Mouse (Mus musculus): ENCODE data around the gene Hist1h3f. TPM values are rescaled to one million over a fixed set of nuclear protein-coding genes. Genes with fewer than 3 reads are reported as not detected.
A peak's percentile ranks its signal among the peaks of the same experiment; 100 is the strongest.
"Not testable (repeated sequence)": the region's sequence is repeated elsewhere in the genome, so short reads cannot be mapped to it uniquely, and the experiment has no call there.

The Hist1h3f gene
- total and polyA plus RNA-seq, 2 experiments, result 0.29 to 11.1 TPM

DNA sequence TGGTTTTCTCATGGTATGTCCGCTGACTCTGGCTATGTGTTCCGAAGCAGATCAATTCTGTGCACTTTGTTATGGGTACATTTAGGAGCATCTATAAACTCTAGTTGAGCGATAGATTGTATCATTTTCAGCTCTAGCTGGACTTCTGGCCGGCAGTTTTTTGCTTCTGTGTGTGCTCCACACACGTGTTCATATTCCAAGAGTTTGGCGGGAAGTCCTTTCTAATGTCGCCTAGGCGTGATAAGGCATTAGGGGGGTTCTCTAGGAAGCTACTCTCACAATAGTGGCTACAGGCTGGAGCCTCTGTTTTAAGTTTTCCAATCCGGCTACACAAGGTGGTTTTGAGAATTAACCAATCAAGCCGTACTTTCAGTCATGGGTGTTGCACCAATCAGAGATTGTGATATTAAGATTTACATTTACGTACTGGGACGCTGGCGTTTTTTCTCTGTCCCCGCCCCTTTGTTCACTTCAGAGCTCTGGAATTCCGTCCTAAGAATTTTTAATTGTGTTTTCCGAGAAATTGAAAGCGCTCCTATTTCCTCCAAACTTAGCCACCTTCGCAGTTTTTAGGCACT, 12.1 kb downstream of the Hist1h3f start:
- Histone ChIP-seq H3K27me3 (ENCODE audit: control insufficient read depth, insufficient read depth, low read length) (no peaks in the 10 kb centered on the region), H3K9ac (ENCODE audit: low read depth, low read length) (peak overlapping the region; percentile 43), H3K36me3 (ENCODE audit: control insufficient read depth, insufficient read depth, low read length) (no peaks in the 10 kb centered on the region), H3K27ac (replicated peaks; ENCODE audit: insufficient read depth, low read depth, low read length) (peak overlapping the region; percentile 24), H3K4me3 (ENCODE audit: insufficient read depth, low read depth, low read length) (peak overlapping the region; percentile 66), H3K4me1 (ENCODE audit: control insufficient read depth, insufficient read depth, low read length) (0 out of 2 replicates have a peak, but pooled peaks cover 2% of the 10 kb centered on the region), H3K79me2 (ENCODE audit: control insufficient read depth, insufficient read depth, low read length) (no peaks in the 10 kb centered on the region)
- DNase-seq (ENCODE audit: extremely low read depth, low read depth, low spot score), result peak; percentile 91
- no peak for TF ChIP-seq CTCF (IDR thresholded peaks at IDR 0.05; ENCODE audit: low read depth, low read length)
- no peak for TF ChIP-seq POLR2A (IDR thresholded peaks at IDR 0.05; ENCODE audit: extremely low read depth, insufficient read depth, low read length)
- under 1% methylated on average over 18 of the region's 18 CpGs for WGBS

DNA sequence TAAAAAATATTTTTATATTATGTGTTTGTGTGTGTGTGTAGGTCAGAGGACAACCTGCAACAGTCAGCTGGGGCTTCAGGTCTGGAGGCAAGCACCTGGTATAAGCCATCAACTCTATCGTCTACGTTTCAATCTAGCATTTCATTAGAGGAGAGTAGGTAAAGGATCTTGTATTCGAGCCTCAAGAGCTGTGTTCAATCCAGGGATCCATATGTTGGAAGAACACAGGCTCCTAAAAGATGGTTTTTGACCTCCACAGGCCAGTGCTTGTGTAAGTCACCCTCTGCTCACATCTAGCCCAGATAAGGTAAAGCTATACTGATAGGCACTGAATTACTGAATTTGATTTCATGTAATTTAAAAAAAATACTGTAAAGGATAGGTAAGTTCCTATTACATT, 13.1 kb downstream of the Hist1h3f start:
- WGBS, result 44% methylated on average over 3 of the region's 3 CpGs
- Histone ChIP-seq H3K4me1 (ENCODE audit: control insufficient read depth, insufficient read depth, low read length) (0 out of 2 replicates have a peak, but pooled peaks cover 2% of the 10 kb centered on the region), H3K79me2 (ENCODE audit: control insufficient read depth, insufficient read depth, low read length) (no peaks in the 10 kb centered on the region), H3K27ac (replicated peaks; ENCODE audit: insufficient read depth, low read depth, low read length) (no peak overlapping the region), H3K36me3 (ENCODE audit: control insufficient read depth, insufficient read depth, low read length) (no peaks in the 10 kb centered on the region), H3K4me3 (ENCODE audit: insufficient read depth, low read depth, low read length) (no peak overlapping the region), H3K27me3 (ENCODE audit: control insufficient read depth, insufficient read depth, low read length) (no peaks in the 10 kb centered on the region), H3K9ac (ENCODE audit: low read depth, low read length) (no peak overlapping the region)
- no peak for DNase-seq (ENCODE audit: extremely low read depth, low read depth, low spot score)
- TF ChIP-seq POLR2A (IDR thresholded peaks at IDR 0.05; ENCODE audit: extremely low read depth, insufficient read depth, low read length) (no peak), CTCF (IDR thresholded peaks at IDR 0.05; ENCODE audit: low read depth, low read length) (no peak)

- WGBS, result 9% methylated on average over 2 of the region's 2 CpGs
- not testable (repeated sequence) for H3K4me3 ChIP-seq (ENCODE audit: insufficient read depth, low read depth, low read length); H3K27me3 ChIP-seq (ENCODE audit: control insufficient read depth, insufficient read depth, low read length); H3K4me1 ChIP-seq (ENCODE audit: control insufficient read depth, insufficient read depth, low read length); DNase-seq (ENCODE audit: extremely low read depth, low read depth, low spot score); H3K36me3 ChIP-seq (ENCODE audit: control insufficient read depth, insufficient read depth, low read length); H3K27ac ChIP-seq (replicated peaks; ENCODE audit: insufficient read depth, low read depth, low read length); H3K79me2 ChIP-seq (ENCODE audit: control insufficient read depth, insufficient read depth, low read length); H3K9ac ChIP-seq (ENCODE audit: low read depth, low read length)
Measured at GRCm38 (mm10) chr13:23560699-23561098, 16.8 kb downstream of the Hist1h3f start.

GRCm38 (mm10) chr13:23561531-23561882, 17.7 kb downstream of the Hist1h3f start:
- Histone ChIP-seq H3K4me3 (ENCODE audit: insufficient read depth, low read depth, low read length) (peak overlapping the region; percentile 59), H3K9ac (ENCODE audit: low read depth, low read length) (peak overlapping the region; percentile 60)
- WGBS, result 0% methylated on average over 2 of the region's 5 CpGs
- H3K4me1 ChIP-seq (ENCODE audit: control insufficient read depth, insufficient read depth, low read length); H3K36me3 ChIP-seq (ENCODE audit: control insufficient read depth, insufficient read depth, low read length); H3K27me3 ChIP-seq (ENCODE audit: control insufficient read depth, insufficient read depth, low read length); H3K79me2 ChIP-seq (ENCODE audit: control insufficient read depth, insufficient read depth, low read length); H3K27ac ChIP-seq (replicated peaks; ENCODE audit: insufficient read depth, low read depth, low read length); DNase-seq (ENCODE audit: extremely low read depth, low read depth, low spot score): not testable (repeated sequence)

GRCm38 (mm10) chr13:23561883-23562659, 18.2 kb downstream of the Hist1h3f start, which contains the start of gene Hist1h3e:
Gene Hist1h3e (minus strand): TSS chr13:23562369.
- not testable (repeated sequence) for H3K4me1 ChIP-seq (ENCODE audit: control insufficient read depth, insufficient read depth, low read length); H3K27me3 ChIP-seq (ENCODE audit: control insufficient read depth, insufficient read depth, low read length); H3K79me2 ChIP-seq (ENCODE audit: control insufficient read depth, insufficient read depth, low read length); H3K36me3 ChIP-seq (ENCODE audit: control insufficient read depth, insufficient read depth, low read length)
- Histone ChIP-seq H3K27ac (replicated peaks; ENCODE audit: insufficient read depth, low read depth, low read length) (peak within 1 kb of the TSS; percentile 90), H3K4me3 (ENCODE audit: insufficient read depth, low read depth, low read length) (peak within 1 kb of the TSS; percentile 61), H3K9ac (ENCODE audit: low read depth, low read length) (peak within 1 kb of the TSS; percentile 71)
- peak; percentile 94 for TF ChIP-seq POLR2A (IDR thresholded peaks at IDR 0.05; ENCODE audit: extremely low read depth, insufficient read depth, low read length)
- under 1% methylated on average over 60 of the region's 67 CpGs for WGBS
- DNase-seq (ENCODE audit: extremely low read depth, low read depth, low spot score), result peak; percentile 99

Measured in liver, adult 2 months (tissue).